Mouse (Mus musculus): ENCODE measurements around the gene Paf1.
A peak's percentile ranks its signal among the peaks of the same experiment; 100 is the strongest.

The Paf1 gene

GRCm38 (mm10) chr7:28370977-28371513, 21.7 kb upstream of the Paf1 start:
- peak; percentile 40 for DNase-seq (ENCODE audit: low read depth, low spot score)

GRCm38 (mm10) chr7:28371514-28371989, 21.2 kb upstream of the Paf1 start:
- DNase-seq (ENCODE audit: low read depth, low spot score) = peak; percentile 63

- peak; percentile 100 for DNase-seq (ENCODE audit: low read depth, low spot score)
Measured at GRCm38 (mm10) chr7:28372251-28373108, 20.3 kb upstream of the Paf1 start, which contains the start of gene Plekhg2. Gene Plekhg2 (minus strand): TSS chr7:28372599.

GRCm38 (mm10) chr7:28373131-28373581, 19.6 kb upstream of the Paf1 start:
- peak; percentile 93 for DNase-seq (ENCODE audit: low read depth, low spot score)

- DNase-seq (ENCODE audit: low read depth, low spot score) = peak; percentile 61
Measured at GRCm38 (mm10) chr7:28373891-28374495, 18.8 kb upstream of the Paf1 start.

GRCm38 (mm10) chr7:28374647-28375046, 18.1 kb upstream of the Paf1 start:
- DNase-seq (ENCODE audit: low read depth, low spot score) = peak; percentile 76

- DNase-seq (ENCODE audit: low read depth, low spot score) = peak; percentile 96
Measured at GRCm38 (mm10) chr7:28375176-28375921, 17.4 kb upstream of the Paf1 start.

GRCm38 (mm10) chr7:28376011-28376771, 16.6 kb upstream of the Paf1 start:
- peak; percentile 90 for DNase-seq (ENCODE audit: low read depth, low spot score)

GRCm38 (mm10) chr7:28377190-28378065, 15.3 kb upstream of the Paf1 start:
- peak; percentile 60 for DNase-seq (ENCODE audit: low read depth, low spot score)

- peak; percentile 79 for DNase-seq (ENCODE audit: low read depth, low spot score)
Measured at GRCm38 (mm10) chr7:28378066-28378690, 14.6 kb upstream of the Paf1 start.

GRCm38 (mm10) chr7:28378769-28379651, 13.7 kb upstream of the Paf1 start:
- peak; percentile 97 for DNase-seq (ENCODE audit: low read depth, low spot score)

- peak; percentile 53 for DNase-seq (ENCODE audit: low read depth, low spot score)
Measured at GRCm38 (mm10) chr7:28380237-28381016, 12.3 kb upstream of the Paf1 start, which contains the start of gene Zfp36. Gene Zfp36 (minus strand): TSS chr7:28380253.

GRCm38 (mm10) chr7:28381017-28381790, 11.5 kb upstream of the Paf1 start:
- peak; percentile 98 for DNase-seq (ENCODE audit: low read depth, low spot score)

- DNase-seq (ENCODE audit: low read depth, low spot score) = peak; percentile 97
Measured at GRCm38 (mm10) chr7:28381938-28382337, 10.8 kb upstream of the Paf1 start.

- peak; percentile 90 for DNase-seq (ENCODE audit: low read depth, low spot score)
Measured at GRCm38 (mm10) chr7:28382347-28382951, 10.3 kb upstream of the Paf1 start.

- DNase-seq (ENCODE audit: low read depth, low spot score) = peak; percentile 95
Measured at GRCm38 (mm10) chr7:28382981-28383396, 9.8 kb upstream of the Paf1 start.
